Mouse (Mus musculus): ENCODE results near the gene Mcat.

DNA sequence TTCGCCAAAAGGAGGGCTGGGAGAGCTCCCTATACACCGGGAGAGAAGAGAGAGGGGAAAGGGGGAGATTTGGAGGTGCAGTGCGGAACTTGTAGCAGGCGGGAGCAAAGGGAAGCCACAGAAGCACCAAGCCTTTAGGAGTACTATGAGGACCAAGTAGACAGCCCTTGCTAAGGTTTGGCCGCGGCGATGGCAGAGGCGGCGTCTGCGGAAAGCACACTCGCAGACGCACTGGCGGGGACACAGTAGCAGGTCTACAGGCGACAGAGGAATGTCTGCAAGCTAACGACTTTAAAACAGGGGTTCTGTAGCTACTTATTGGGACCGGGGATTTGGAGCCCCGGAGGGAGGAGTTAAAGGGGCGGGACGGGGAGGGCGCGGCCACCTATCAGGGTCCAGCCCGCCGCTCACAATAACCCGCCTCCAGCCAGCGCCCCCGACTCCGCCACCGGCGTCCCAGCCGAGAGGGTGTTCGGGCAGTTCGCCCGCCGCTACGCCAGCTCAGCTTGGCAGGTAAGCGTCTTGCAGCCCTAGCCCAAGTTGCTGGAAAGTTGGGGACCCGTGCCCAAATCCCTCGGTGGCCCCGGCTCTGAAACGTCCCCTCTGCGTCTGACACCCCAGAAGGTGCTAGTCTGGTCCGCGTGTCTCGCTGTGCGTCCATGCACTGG lies 37.0 kb downstream of the Mcat start, which contains the start of gene Bik:
- TF ChIP-seq POLR2A (IDR thresholded peaks at IDR 0.05; ENCODE audit: low read depth, low read length) (no peak), RAD21 (IDR thresholded peaks at IDR 0.05; ENCODE audit: low read depth, low read length) (no peak), CTCF (conservative IDR thresholded peaks at IDR 0.05 in 1 of 2, IDR thresholded peaks at IDR 0.05 in 1 of 2; ENCODE audit: low read depth in 2 of 2, low read length in 2 of 2) (no peak), CHD1 (IDR thresholded peaks at IDR 0.05; ENCODE audit: low read depth, low read length) (no peak), EP300 (IDR thresholded peaks at IDR 0.05; ENCODE audit: low read length) (no peak), PAX5 (IDR thresholded peaks at IDR 0.05; ENCODE audit: low read length) (no peak), MEF2A (IDR thresholded peaks at IDR 0.05; ENCODE audit: borderline replicate concordance, low read depth, low read length) (no peak), TBP (conservative IDR thresholded peaks at IDR 0.05; ENCODE audit: low read depth, low read length) (no peak)
